Comparison of ENCODE assay signal across 20 mouse cellular contexts in the genomic region with DNA sequence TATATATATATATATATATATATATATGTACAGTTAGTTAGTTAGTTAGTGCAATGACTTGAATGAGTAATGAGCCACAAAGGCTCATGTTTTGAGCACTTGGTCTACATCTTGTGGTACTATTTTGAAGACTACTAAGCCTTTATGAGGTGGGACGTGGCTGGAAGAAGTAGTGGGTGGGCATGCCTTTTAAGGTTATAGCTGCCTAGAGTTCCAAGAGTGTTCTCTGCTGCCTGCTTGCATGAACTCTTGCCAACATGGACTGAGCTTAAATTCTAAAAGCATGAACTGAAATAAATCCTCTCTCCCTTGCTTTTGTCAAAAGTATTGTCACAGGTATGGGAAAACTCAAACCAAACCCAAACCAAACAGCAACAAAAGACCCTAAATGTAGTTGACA.
DNase-seq lines count a peak whose midpoint lies in the region; ATAC-seq lines count a peak whose summit lies in the region.
"Had no signal": no experiment of that assay in that cellular context is flagged by ENCODE, and none has a peak within 500 bp of the region (broad histone marks: within the 10 kb centered on the region; RNA-seq: fewer than 3 reads in every experiment).

No protein-coding gene starts in this region.

- ATAC-seq in frontal cortex, adult (ENCODE audit: low TSS enrichment), result peak; percentile 87
- ATAC-seq: activated CD4-positive, CD25-positive, alpha-beta regulatory T cell, adult 4 months; CD4-positive, CD25-positive, alpha-beta regulatory T cell, adult 4 months; Patski had no signal

- intact Hi-C loops in left cerebral cortex, postnatal 10 days (cut with DNase I), result no loop called here

- DNase-seq in frontal cortex, postnatal 10 days (ENCODE audit: low spot score in 2 of 2), result no peak
- peak; percentile 53 for DNase-seq in brain, adult 2 months (ENCODE audit: low read depth, low spot score)
- DNase-seq in telencephalon, adult 2 months (ENCODE audit: low read depth, low spot score), result peak; percentile 45
- no peak for DNase-seq in cerebellum, postnatal 14 days
- DNase-seq in left cerebral cortex, postnatal 10 days (ENCODE audit: extremely low spot score in 1 of 2, low spot score in 2 of 2), result no peak
- DNase-seq: adrenal gland, adult 2 months; adrenal gland, adult 8-10 months; adrenal gland, postnatal 10 days; adrenal gland, postnatal 14 days; adrenal gland, postnatal 25 days; adrenal gland, postnatal 36 days; B cell, adult 2 months; cerebellum, adult 11 months; cerebellum, adult 11-12 months; cerebellum, adult 18-20 months; cerebellum, adult 2 months had no signal

Comparison
In these comparisons a context has a peak if more than half of its experiments do, and no peak if none do; other contexts are left out.
1. DNase-seq: peak in brain, adult 2 months (single experiment) and telencephalon, adult 2 months (single experiment); none in frontal cortex, postnatal 10 days (0 of 2), cerebellum, postnatal 14 days (0 of 2) and left cerebral cortex, postnatal 10 days (0 of 2).